Mouse (Mus musculus) midbrain, embryonic 12.5 days (tissue): ENCODE results near the gene Stk38l. TPM values are rescaled to one million over a fixed set of nuclear protein-coding genes. Genes with fewer than 3 reads are reported as not detected.

Source experiments
- ATAC-seq: fragments of 200-750 bp; cut with Nextera tagmentation; 2 replicates; pipeline ENCODE4 v1.8.0; 2017; ENCODE audit warnings: low read depth, moderate TSS enrichment, moderate library complexity; ENCODE audit not compliant: low FRiP score
- H3K27ac ChIP-seq: fragments of 300-500 bp; sonication (generic); replicated peaks from 2 replicates; pipeline ENCODE4 v1.5.1; 2016; ENCODE audit warnings: mild to moderate bottlenecking
- H3K27me3 ChIP-seq: fragments of 300-500 bp; sonication (generic); 2 replicates; pipeline ENCODE4 v1.6.1; 2016; ENCODE audit warnings: mild to moderate bottlenecking
- H3K36me3 ChIP-seq: fragments of 300-500 bp; sonication (generic); 2 replicates; pipeline ENCODE4 v1.6.1; 2016
- H3K4me1 ChIP-seq: fragments of 300-500 bp; sonication (generic); 2 replicates; pipeline ENCODE4 v1.6.1; 2016
- H3K4me2 ChIP-seq: fragments of 300-500 bp; sonication (generic); replicated peaks from 2 replicates; pipeline ENCODE4 v1.6.1; 2016; ENCODE audit warnings: mild to moderate bottlenecking, moderate library complexity
- H3K4me3 ChIP-seq: fragments of 300-500 bp; sonication (generic); 2 replicates; pipeline ENCODE4 v1.5.1; 2016; ENCODE audit warnings: mild to moderate bottlenecking
- H3K9ac ChIP-seq: fragments of 300-500 bp; sonication (generic); replicated peaks from 2 replicates; pipeline ENCODE4 v1.6.1; 2016; ENCODE audit warnings: mild to moderate bottlenecking, moderate library complexity
- H3K9me3 ChIP-seq: fragments of 300-500 bp; sonication (generic); 2 replicates; pipeline ENCODE4 v1.6.1; 2016; ENCODE audit warnings: mild to moderate bottlenecking
- WGBS: fragments of 180-500 bp; shearing (Covaris S2); methylation state at CpG from one replicate; pipeline ENCODE4 v1.1.7; 2016; 5-methylcytosine and 5-hydroxymethylcytosine counted together
- polyA plus RNA-seq: library from polyadenylated mRNA; unstranded; fragments of >200 nt; fragmentation: Nextera tagmentation; extraction: Ambion mirVana; gene quantifications from 2 replicates; pipeline ENCODE4 v1.2.1, GENCODE M21; 2016

The Stk38l gene
- polyA plus RNA-seq, 1 experiment from 2014 or later: 19.0 TPM

- no peak overlapping the region for H3K27ac ChIP-seq
- no peaks in the 10 kb centered on the region for H3K36me3 ChIP-seq
- ATAC-seq: no peak
- 75% methylated on average over 11 of the region's 11 CpGs for WGBS
- H3K4me3 ChIP-seq: no peak overlapping the region
- H3K4me1 ChIP-seq: no peaks in the 10 kb centered on the region
- no peak overlapping the region for H3K9ac ChIP-seq
- 0 out of 2 replicates have a peak, but pooled peaks cover 2% of the 10 kb centered on the region for H3K9me3 ChIP-seq
- H3K27me3 ChIP-seq: no peaks in the 10 kb centered on the region
- no peak overlapping the region for H3K4me2 ChIP-seq
Observed at GRCm38 (mm10) chr6:146702126-146702881, 22.5 kb upstream of the Stk38l start.

- H3K27me3 ChIP-seq: no peaks in the 10 kb centered on the region
- no peak for ATAC-seq
- WGBS: 92% methylated on average over 3 of the region's 3 CpGs
Observed at GRCm38 (mm10) chr6:146703351-146703750, 21.4 kb upstream of the Stk38l start.

GRCm38 (mm10) chr6:146705631-146706030 is 19.2 kb upstream of the Stk38l start:
- Histone ChIP-seq H3K27ac (no peak overlapping the region), H3K27me3 (no peaks in the 10 kb centered on the region), H3K4me3 (no peak overlapping the region), H3K4me1 (no peaks in the 10 kb centered on the region), H3K9me3 (0 out of 2 replicates have a peak, but pooled peaks cover 2% of the 10 kb centered on the region), H3K4me2 (no peak overlapping the region), H3K36me3 (no peaks in the 10 kb centered on the region), H3K9ac (no peak overlapping the region)
- ATAC-seq: no peak
- WGBS: 90% methylated on average over 1 of the region's 1 CpGs

More at GRCm38 (mm10) chr6:146703351-146703750, 21.4 kb upstream of the Stk38l start:
- Histone ChIP-seq H3K9me3 (0 out of 2 replicates have a peak, but pooled peaks cover 2% of the 10 kb centered on the region), H3K4me3 (no peak overlapping the region), H3K4me1 (no peaks in the 10 kb centered on the region), H3K27ac (no peak overlapping the region), H3K36me3 (no peaks in the 10 kb centered on the region), H3K4me2 (no peak overlapping the region), H3K9ac (no peak overlapping the region)

- no peak overlapping the region for H3K4me2 ChIP-seq
- no peaks in the 10 kb centered on the region for H3K27me3 ChIP-seq
- no peak for ATAC-seq
- H3K9me3 ChIP-seq: no peaks in the 10 kb centered on the region
- no peak overlapping the region for H3K4me3 ChIP-seq
- WGBS: 75% methylated on average over 1 of the region's 1 CpGs
- H3K36me3 ChIP-seq: no peaks in the 10 kb centered on the region
- no peaks in the 10 kb centered on the region for H3K4me1 ChIP-seq
- H3K9ac ChIP-seq: no peak overlapping the region
- no peak overlapping the region for H3K27ac ChIP-seq
Observed at GRCm38 (mm10) chr6:146719606-146720005, 5.2 kb upstream of the Stk38l start.

GRCm38 (mm10) chr6:146723805-146724204 is 990 bp upstream of the Stk38l start:
- no peaks in the 10 kb centered on the region for H3K27me3 ChIP-seq
- ATAC-seq: no peak
- no peaks in the 10 kb centered on the region for H3K9me3 ChIP-seq
- H3K36me3 ChIP-seq: no peaks in the 10 kb centered on the region
- peaks cover 7% of the 10 kb centered on the region for H3K4me1 ChIP-seq
- H3K4me3 ChIP-seq: no peak overlapping the region
- H3K9ac ChIP-seq: no peak overlapping the region
- WGBS: 87% methylated on average over 3 of the region's 3 CpGs
- H3K27ac ChIP-seq: no peak overlapping the region
- no peak overlapping the region for H3K4me2 ChIP-seq

DNA sequence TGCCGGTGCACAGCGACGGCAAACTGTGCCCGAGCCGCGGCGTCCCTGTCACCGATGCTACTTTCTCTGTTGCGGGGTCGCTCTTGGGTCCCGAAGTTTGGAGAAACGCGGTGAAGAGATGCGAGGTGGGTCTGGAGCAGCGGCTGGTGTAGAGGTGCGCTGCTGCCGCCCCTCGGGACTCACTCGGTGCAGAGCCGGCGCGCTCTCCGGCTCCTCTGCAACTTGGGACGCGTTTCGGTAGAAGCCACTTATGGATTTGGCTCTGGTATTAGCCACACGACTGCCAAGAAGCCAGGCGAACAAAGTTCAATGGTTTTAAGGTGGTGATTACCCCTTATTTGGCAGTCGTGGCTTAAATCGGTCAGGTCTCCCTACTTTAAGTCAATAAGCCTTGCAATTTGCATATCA is 593 bp downstream of the Stk38l start:
- Histone ChIP-seq H3K9ac (peak overlapping the region; percentile 80), H3K4me2 (peak overlapping the region; percentile 78), H3K27ac (peak overlapping the region; percentile 78), H3K4me3 (peak overlapping the region; percentile 92), H3K27me3 (no peaks in the 10 kb centered on the region), H3K36me3 (no peaks in the 10 kb centered on the region), H3K9me3 (no peaks in the 10 kb centered on the region), H3K4me1 (peaks cover 7% of the 10 kb centered on the region)
- ATAC-seq: peak; percentile 41; the same call in 1 of the 2 replicates
- WGBS: under 1% methylated on average over 30 of the region's 30 CpGs

DNA sequence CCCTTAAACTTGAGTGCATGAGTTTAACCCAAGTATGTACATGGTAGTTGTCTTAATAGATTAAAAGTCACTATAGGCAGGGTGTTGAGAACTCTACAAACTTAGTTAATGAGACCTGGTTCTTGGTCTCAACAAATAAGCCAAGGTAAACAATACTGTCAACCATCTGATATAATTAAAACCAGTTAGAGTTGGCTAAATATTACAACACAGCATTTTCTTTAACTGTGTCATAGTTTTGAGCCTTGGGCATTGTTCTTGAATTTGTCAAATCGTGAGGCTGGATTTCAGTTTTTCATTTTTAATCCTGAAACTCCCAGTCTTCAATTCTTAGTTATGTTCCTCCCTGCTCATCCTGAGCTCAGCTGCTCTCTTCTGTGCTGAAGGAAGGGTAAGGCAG is 6.2 kb downstream of the Stk38l start:
- 82% methylated on average over 1 of the region's 1 CpGs for WGBS
- Histone ChIP-seq H3K27ac (no peak overlapping the region), H3K9me3 (no peaks in the 10 kb centered on the region), H3K9ac (no peak overlapping the region), H3K36me3 (no peaks in the 10 kb centered on the region), H3K27me3 (no peaks in the 10 kb centered on the region), H3K4me2 (no peak overlapping the region), H3K4me1 (peaks cover 6% of the 10 kb centered on the region; the same call in 1 of the 2 replicates), H3K4me3 (no peak overlapping the region)
- no peak for ATAC-seq

DNA sequence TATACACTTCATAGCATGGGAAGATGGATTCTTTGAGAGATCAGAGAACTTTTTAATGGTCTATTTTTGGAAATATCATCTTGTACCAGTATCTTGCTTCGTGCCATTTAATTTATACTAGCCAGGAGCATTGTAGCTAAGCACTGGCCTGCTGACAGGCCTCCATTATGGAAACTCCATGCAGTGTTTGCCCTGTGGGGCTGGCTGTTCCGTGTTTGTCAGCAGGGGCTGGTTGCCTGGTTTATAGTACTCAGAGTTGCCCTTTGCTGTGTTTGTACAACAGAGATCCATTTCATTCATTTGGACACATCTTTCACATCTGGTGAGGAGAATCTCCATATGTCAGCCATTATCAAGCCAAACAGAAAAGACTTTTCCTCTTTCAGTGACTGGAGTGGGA is 6.9 kb downstream of the Stk38l start:
- Histone ChIP-seq H3K27me3 (no peaks in the 10 kb centered on the region), H3K4me2 (no peak overlapping the region), H3K9ac (no peak overlapping the region), H3K9me3 (no peaks in the 10 kb centered on the region), H3K36me3 (no peaks in the 10 kb centered on the region), H3K27ac (no peak overlapping the region), H3K4me1 (0 out of 2 replicates have a peak, but pooled peaks cover 5% of the 10 kb centered on the region), H3K4me3 (no peak overlapping the region)
- ATAC-seq: 0 out of 2 replicates have a peak, but pooled peaks have one; percentile 30
- WGBS: 60% methylated on average over 2 of the region's 2 CpGs

DNA sequence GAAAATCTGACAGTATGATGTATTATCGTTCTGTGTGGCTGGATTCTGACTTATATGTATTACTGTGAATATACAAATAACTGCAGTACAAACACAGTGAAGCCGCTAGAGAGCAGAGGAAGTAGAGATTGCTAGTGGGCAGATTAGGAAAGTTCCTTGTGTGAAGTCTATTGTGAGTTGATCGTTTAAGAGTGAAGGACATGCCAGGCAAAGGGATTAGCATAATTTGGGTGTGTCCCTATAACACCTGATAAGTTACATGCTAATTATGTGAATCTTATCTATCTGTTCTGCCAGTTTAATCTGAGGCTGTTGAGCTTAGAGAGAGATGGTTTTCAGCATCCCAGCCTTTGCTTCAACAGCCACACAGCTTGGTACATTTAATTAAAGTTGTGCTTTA is 7.4 kb downstream of the Stk38l start:
- 60% methylated on average over 3 of the region's 3 CpGs for WGBS
- Histone ChIP-seq H3K4me2 (no peak overlapping the region), H3K36me3 (no peaks in the 10 kb centered on the region), H3K27ac (no peak overlapping the region), H3K4me1 (0 out of 2 replicates have a peak, but pooled peaks cover 5% of the 10 kb centered on the region), H3K27me3 (no peaks in the 10 kb centered on the region), H3K9ac (no peak overlapping the region), H3K9me3 (no peaks in the 10 kb centered on the region), H3K4me3 (no peak overlapping the region)
- no peak for ATAC-seq

- H3K4me1 ChIP-seq: 0 out of 2 replicates have a peak, but pooled peaks cover 5% of the 10 kb centered on the region
- H3K27ac ChIP-seq: no peak overlapping the region
- H3K9me3 ChIP-seq: no peaks in the 10 kb centered on the region
- no peaks in the 10 kb centered on the region for H3K27me3 ChIP-seq
- no peak for ATAC-seq
- no peak overlapping the region for H3K4me3 ChIP-seq
- no peak overlapping the region for H3K4me2 ChIP-seq
- no peaks in the 10 kb centered on the region for H3K36me3 ChIP-seq
- WGBS: 52% methylated on average over 1 of the region's 1 CpGs
- H3K9ac ChIP-seq: no peak overlapping the region
Observed at GRCm38 (mm10) chr6:146732676-146733075, 7.9 kb downstream of the Stk38l start.

DNA sequence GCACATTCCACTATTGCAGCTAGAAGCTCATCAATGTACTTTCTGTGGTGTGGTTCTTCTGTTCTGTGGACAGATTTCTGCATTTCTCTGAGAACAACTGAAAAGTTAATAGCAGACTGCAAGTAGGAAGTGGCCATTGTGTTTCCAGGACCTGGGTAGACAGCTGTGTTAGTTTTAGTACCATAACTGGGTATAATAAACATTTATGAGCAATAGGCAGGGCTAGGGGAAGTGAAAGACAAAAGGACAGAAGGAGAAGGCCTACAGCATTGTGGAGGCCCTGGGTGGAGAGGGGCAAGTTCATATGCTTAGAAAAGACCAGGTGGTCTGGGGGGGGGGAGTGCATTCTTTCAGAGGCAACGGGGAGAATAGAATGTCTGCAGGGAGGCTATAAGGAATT is 8.8 kb downstream of the Stk38l start:
- H3K36me3 ChIP-seq: no peaks in the 10 kb centered on the region
- no peak overlapping the region for H3K4me3 ChIP-seq
- no peak for ATAC-seq
- 0 out of 2 replicates have a peak, but pooled peaks cover 5% of the 10 kb centered on the region for H3K4me1 ChIP-seq
- no peak overlapping the region for H3K9ac ChIP-seq
- WGBS: 73% methylated on average over 1 of the region's 1 CpGs
- H3K4me2 ChIP-seq: no peak overlapping the region
- no peak overlapping the region for H3K27ac ChIP-seq
- H3K9me3 ChIP-seq: no peaks in the 10 kb centered on the region
- no peaks in the 10 kb centered on the region for H3K27me3 ChIP-seq

DNA sequence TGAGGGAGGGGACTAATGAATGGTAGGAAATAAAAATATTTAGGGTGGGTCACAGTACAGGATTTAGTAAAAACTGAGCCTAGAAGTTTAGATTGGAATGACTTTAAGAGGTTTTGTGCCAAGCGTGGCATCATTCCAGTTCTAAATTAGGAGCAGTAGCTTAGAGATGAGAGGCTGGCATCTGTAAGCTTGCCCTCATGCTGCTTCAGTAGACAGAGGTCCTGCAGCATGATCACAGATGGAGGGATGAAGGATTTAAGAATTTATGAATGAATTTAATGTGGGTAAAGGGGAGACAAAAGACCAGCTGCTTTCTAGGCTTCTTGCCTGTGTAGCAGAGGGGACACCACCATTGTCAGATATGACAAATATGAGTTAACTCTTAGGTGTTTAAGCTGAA is 14.1 kb downstream of the Stk38l start:
- WGBS: 85% methylated on average over 1 of the region's 1 CpGs

More for the DNA sequence above, 14.1 kb downstream of the Stk38l start:
- Histone ChIP-seq H3K36me3 (no peaks in the 10 kb centered on the region), H3K9me3 (no peaks in the 10 kb centered on the region), H3K27me3 (no peaks in the 10 kb centered on the region), H3K4me1 (peaks cover 4% of the 10 kb centered on the region; the same call in 1 of the 2 replicates), H3K4me2 (no peak overlapping the region), H3K27ac (no peak overlapping the region), H3K4me3 (no peak overlapping the region), H3K9ac (no peak overlapping the region)
- no peak for ATAC-seq
